Mouse (Mus musculus): ENCODE results near the gene Klhdc2. TPM values are rescaled to one million over a fixed set of nuclear protein-coding genes. Genes with fewer than 3 reads are reported as not detected.

Gene Klhdc2
- total and polyA plus RNA-seq, 2 experiments from 2014 or later: 128 to 168 TPM

DNA sequence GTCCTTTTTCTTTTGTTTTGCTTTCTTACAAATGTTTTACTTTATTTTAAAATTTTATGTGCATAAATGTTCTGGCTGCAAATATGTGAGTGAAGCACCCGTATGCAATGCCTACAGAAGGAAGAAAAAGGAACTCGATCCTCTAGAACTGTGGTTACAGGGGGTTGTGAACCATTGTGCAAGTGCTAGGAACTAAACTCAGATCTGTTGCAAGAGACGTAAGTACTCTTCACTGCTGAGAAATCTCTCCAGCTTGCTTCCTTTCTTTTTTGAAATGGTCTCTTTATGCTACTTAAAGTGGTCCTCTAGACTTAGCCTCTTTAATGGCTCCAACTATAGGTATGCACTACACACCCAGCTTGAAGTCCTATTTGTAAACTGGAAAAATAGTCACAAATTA, 34.7 kb downstream of the Klhdc2 start:
- Histone ChIP-seq H3K9me3 (replicated peaks; ENCODE audit: control insufficient read depth, low read length) (no peaks in the 10 kb centered on the region), H3K4me2 (ENCODE audit: low read depth, low read length) (no peak overlapping the region), H3K27me3 (ENCODE audit: control insufficient read depth, insufficient read depth, low read length) (no peaks in the 10 kb centered on the region), H3K27ac (ENCODE audit: low read depth) (no peak overlapping the region), H3K4me3 (ENCODE audit: low read depth, low read length) (no peak overlapping the region), H3K4me1 (ENCODE audit: control insufficient read depth, insufficient read depth) (no peaks in the 10 kb centered on the region), H3K9ac (replicated peaks; ENCODE audit: low read depth, low read length) (no peak overlapping the region), H3K36me3 (replicated peaks; ENCODE audit: control insufficient read depth, insufficient read depth, low read length) (peaks cover 65% of the 10 kb centered on the region)
- no peak for ATAC-seq (ENCODE audit: insufficient read depth, low read depth)
- TF ChIP-seq CTCF (IDR thresholded peaks at IDR 0.05; ENCODE audit: low read depth): no peak
- TF ChIP-seq EP300 (IDR thresholded peaks at IDR 0.05; ENCODE audit: low read depth): no peak
- 90% methylated on average over 3 of the region's 3 CpGs for WGBS
- DNase-seq (ENCODE audit: low spot score): no peak

DNA sequence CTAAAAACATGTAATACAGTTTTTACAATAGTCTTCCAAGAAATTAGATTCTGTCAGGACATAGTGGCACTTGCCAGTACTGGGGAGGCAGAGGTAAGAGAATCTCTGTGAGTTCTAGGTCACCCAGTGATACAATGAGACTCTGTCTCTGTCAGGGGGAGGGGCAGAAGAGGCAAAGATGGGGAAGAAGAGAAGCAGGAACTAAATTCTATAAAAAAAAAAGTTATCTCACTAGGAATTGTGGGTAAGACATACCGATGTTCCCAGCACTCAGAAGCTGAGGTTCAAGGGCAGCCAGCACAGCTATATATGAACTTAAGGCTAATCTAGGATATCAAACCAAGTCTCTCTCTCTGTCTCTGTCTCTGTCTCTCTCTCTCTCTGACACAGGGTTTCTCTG, 35.7 kb downstream of the Klhdc2 start:
- 68% methylated on average over 1 of the region's 1 CpGs for WGBS
- peaks cover 68% of the 10 kb centered on the region for H3K36me3 ChIP-seq (replicated peaks; ENCODE audit: control insufficient read depth, insufficient read depth, low read length)

DNA sequence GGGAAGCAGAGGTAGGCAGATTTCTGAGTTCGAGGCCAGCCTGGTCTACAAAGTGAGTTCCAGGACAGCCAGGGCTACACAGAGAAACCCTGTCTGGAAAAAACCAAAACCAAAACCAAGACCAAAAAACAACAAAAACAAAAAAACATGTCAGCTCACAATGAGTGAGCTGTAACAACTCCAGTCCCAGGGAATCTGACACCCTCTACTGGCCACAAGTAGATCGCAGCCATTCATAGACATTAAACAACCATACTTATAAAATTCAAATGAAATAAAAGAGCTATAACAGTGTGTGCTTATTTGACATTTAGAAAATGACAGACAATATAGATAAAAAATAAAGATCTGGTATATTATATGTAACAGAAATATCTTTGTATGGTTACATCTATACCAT, 37.1 kb downstream of the Klhdc2 start:
- H3K9me3 ChIP-seq (replicated peaks; ENCODE audit: control insufficient read depth, low read length): no peaks in the 10 kb centered on the region
- H3K4me1 ChIP-seq (ENCODE audit: control insufficient read depth, insufficient read depth): no peaks in the 10 kb centered on the region
- H3K27me3 ChIP-seq (ENCODE audit: control insufficient read depth, insufficient read depth, low read length): no peaks in the 10 kb centered on the region
- H3K4me2 ChIP-seq (ENCODE audit: low read depth, low read length): no peak overlapping the region
- DNase-seq (ENCODE audit: low spot score) (peak; percentile 29), ATAC-seq (ENCODE audit: insufficient read depth, low read depth) (no peak)
- H3K27ac ChIP-seq (ENCODE audit: low read depth): no peak overlapping the region
- WGBS: 83% methylated on average over 2 of the region's 2 CpGs
- no peak overlapping the region for H3K9ac ChIP-seq (replicated peaks; ENCODE audit: low read depth, low read length)
- H3K36me3 ChIP-seq (replicated peaks; ENCODE audit: control insufficient read depth, insufficient read depth, low read length): peaks cover 71% of the 10 kb centered on the region
- no peak overlapping the region for H3K4me3 ChIP-seq (ENCODE audit: low read depth, low read length)
- no peak for TF ChIP-seq EP300 (IDR thresholded peaks at IDR 0.05; ENCODE audit: low read depth)
- TF ChIP-seq CTCF (IDR thresholded peaks at IDR 0.05; ENCODE audit: low read depth): peak; percentile 59

More for the DNA sequence above, 35.7 kb downstream of the Klhdc2 start:
- Histone ChIP-seq H3K9me3 (replicated peaks; ENCODE audit: control insufficient read depth, low read length) (no peaks in the 10 kb centered on the region), H3K4me3 (ENCODE audit: low read depth, low read length) (no peak overlapping the region), H3K4me1 (ENCODE audit: control insufficient read depth, insufficient read depth) (no peaks in the 10 kb centered on the region), H3K27me3 (ENCODE audit: control insufficient read depth, insufficient read depth, low read length) (no peaks in the 10 kb centered on the region), H3K27ac (ENCODE audit: low read depth) (no peak overlapping the region), H3K4me2 (ENCODE audit: low read depth, low read length) (no peak overlapping the region), H3K9ac (replicated peaks; ENCODE audit: low read depth, low read length) (no peak overlapping the region)
- TF ChIP-seq CTCF (IDR thresholded peaks at IDR 0.05; ENCODE audit: low read depth): no peak
- TF ChIP-seq EP300 (IDR thresholded peaks at IDR 0.05; ENCODE audit: low read depth): no peak
- ATAC-seq (ENCODE audit: insufficient read depth, low read depth) (no peak), DNase-seq (ENCODE audit: low spot score) (no peak)

DNA sequence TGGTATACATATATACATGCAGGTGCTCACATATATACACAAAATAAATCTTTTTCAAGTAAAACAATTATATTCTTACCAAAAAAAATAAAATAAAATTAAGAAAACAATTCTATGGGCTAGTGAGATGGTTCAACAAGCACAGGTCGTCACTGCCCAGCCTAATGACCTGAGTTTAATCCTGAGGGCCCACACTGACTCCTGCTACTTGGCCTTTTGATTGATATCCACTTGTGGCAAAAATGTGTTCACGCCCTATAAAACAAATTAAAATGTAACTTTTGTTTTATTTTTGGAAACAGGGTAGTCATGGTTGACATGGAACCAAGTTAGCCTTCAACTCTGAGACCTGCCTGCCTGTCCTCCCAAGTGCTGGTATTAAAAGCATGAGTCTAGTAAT, 53.4 kb downstream of the Klhdc2 start:
- TF ChIP-seq CTCF (IDR thresholded peaks at IDR 0.05; ENCODE audit: low read depth): no peak
- no peak for TF ChIP-seq EP300 (IDR thresholded peaks at IDR 0.05; ENCODE audit: low read depth)
- no peaks in the 10 kb centered on the region for H3K27me3 ChIP-seq (ENCODE audit: control insufficient read depth, insufficient read depth, low read length)
- no peak overlapping the region for H3K27ac ChIP-seq (ENCODE audit: low read depth)
- 82% methylated on average over 2 of the region's 2 CpGs for WGBS
- no peak overlapping the region for H3K9ac ChIP-seq (replicated peaks; ENCODE audit: low read depth, low read length)
- ATAC-seq (ENCODE audit: insufficient read depth, low read depth): no peak
- no peaks in the 10 kb centered on the region for H3K9me3 ChIP-seq (replicated peaks; ENCODE audit: control insufficient read depth, low read length)
- peaks cover 79% of the 10 kb centered on the region for H3K36me3 ChIP-seq (replicated peaks; ENCODE audit: control insufficient read depth, insufficient read depth, low read length)
- H3K4me1 ChIP-seq (ENCODE audit: control insufficient read depth, insufficient read depth): no peaks in the 10 kb centered on the region
- H3K4me3 ChIP-seq (ENCODE audit: low read depth, low read length): no peak overlapping the region
- no peak overlapping the region for H3K4me2 ChIP-seq (ENCODE audit: low read depth, low read length)
- DNase-seq (ENCODE audit: low spot score): no peak

DNA sequence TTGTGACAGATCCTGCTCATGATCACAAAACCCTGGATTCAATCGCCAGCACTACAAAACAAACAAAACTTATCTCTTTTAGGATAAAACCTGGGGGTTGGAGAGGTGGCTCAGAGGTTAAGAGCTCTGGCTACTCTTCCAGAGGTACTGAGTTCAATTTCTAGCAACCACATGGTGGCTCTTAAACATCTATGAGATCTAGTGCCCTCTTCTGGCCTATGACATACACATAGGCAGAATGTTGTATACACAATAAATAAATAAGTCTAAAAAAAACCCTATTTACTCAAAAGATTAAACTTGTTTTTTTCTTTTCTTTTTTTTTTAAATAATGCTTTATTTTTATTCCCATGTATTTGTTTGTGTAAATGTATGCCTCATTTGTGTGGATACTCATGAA, 55.2 kb downstream of the Klhdc2 start:
- H3K4me2 ChIP-seq (ENCODE audit: low read depth, low read length): no peak overlapping the region
- H3K36me3 ChIP-seq (replicated peaks; ENCODE audit: control insufficient read depth, insufficient read depth, low read length): peaks cover 70% of the 10 kb centered on the region
- H3K9me3 ChIP-seq (replicated peaks; ENCODE audit: control insufficient read depth, low read length): no peaks in the 10 kb centered on the region
- no peaks in the 10 kb centered on the region for H3K4me1 ChIP-seq (ENCODE audit: control insufficient read depth, insufficient read depth)
- H3K9ac ChIP-seq (replicated peaks; ENCODE audit: low read depth, low read length): no peak overlapping the region
- no peak overlapping the region for H3K27ac ChIP-seq (ENCODE audit: low read depth)
- 67% methylated on average over 1 of the region's 1 CpGs for WGBS
- no peak overlapping the region for H3K4me3 ChIP-seq (ENCODE audit: low read depth, low read length)
- ATAC-seq (ENCODE audit: insufficient read depth, low read depth) (no peak), DNase-seq (ENCODE audit: low spot score) (no peak)
- TF ChIP-seq EP300 (IDR thresholded peaks at IDR 0.05; ENCODE audit: low read depth) (no peak), CTCF (IDR thresholded peaks at IDR 0.05; ENCODE audit: low read depth) (no peak)
- no peaks in the 10 kb centered on the region for H3K27me3 ChIP-seq (ENCODE audit: control insufficient read depth, insufficient read depth, low read length)

DNA sequence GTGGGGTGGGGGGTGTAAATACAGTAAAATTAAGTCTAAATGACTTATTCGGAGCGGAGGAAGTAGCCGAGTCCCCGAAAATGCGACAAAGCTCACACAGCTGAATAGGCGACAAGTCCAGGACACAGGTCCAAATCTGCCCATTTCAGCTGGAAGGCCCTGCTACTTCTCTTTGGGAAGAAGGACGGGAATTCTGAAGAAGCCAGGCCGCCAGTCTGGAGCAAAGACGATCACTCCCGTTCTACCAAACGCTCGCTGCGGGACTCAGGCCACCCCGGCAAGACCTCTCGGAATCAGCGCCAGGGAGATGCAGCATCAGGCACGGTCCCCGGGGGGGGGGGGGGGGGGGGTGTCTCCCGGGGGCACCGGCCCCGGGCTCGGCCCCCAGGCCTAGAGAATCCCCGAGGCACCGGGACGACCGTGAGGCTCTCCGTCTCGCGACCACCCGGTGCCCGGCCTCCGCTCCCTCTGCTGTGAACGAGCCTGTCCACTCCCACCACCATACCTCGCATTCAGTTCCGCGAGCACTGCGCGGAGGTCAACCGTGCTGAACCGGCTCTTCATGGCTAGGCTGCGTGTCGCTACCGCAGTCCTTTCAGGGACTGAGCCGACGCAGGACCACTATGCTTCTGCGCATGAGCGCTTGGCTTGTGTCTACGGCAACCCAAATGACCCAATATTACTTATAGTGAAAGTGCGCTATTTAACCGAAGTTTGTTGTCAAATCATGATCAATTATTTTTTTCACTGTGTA, 60.2 kb downstream of the Klhdc2 start, which contains the start of gene Nemf:
TSS of gene Nemf (minus strand) at position 620 of the 754 bp plus-strand sequence.
- TF ChIP-seq CTCF (IDR thresholded peaks at IDR 0.05; ENCODE audit: low read depth) (no peak), EP300 (IDR thresholded peaks at IDR 0.05; ENCODE audit: low read depth) (no peak)
- Histone ChIP-seq H3K4me2 (ENCODE audit: low read depth, low read length) (peak within 1 kb of the TSS; percentile 94), H3K9me3 (replicated peaks; ENCODE audit: control insufficient read depth, low read length) (no peaks in the 10 kb centered on the region), H3K27me3 (ENCODE audit: control insufficient read depth, insufficient read depth, low read length) (no peaks in the 10 kb centered on the region), H3K36me3 (replicated peaks; ENCODE audit: control insufficient read depth, insufficient read depth, low read length) (peaks cover 31% of the 10 kb centered on the region), H3K4me3 (ENCODE audit: low read depth, low read length) (peak within 1 kb of the TSS; percentile 97), H3K27ac (ENCODE audit: low read depth) (peak within 1 kb of the TSS; percentile 76), H3K4me1 (ENCODE audit: control insufficient read depth, insufficient read depth) (no peaks in the 10 kb centered on the region), H3K9ac (replicated peaks; ENCODE audit: low read depth, low read length) (peak within 1 kb of the TSS; percentile 99)
- ATAC-seq (ENCODE audit: insufficient read depth, low read depth) (peak; percentile 47), DNase-seq (ENCODE audit: low spot score) (peak; percentile 85)
- 1% methylated on average over 38 of the region's 50 CpGs for WGBS
